Mouse (Mus musculus) kidney, adult 9 months (tissue): Measurements from ENCODE around the gene Faiml.

ENCODE experiments used
- DNase-seq: peaks from one replicate; pipeline ENCODE4 v3.0.0; 2022

Faiml gene

GRCm38 (mm10) chr9:99237139-99237538 lies at the start of gene Faiml:
TSS of gene Faiml (minus strand) at chr9:99237239.
- DNase-seq = no peak

- DNase-seq = no peak
Observed at GRCm38 (mm10) chr9:99258891-99259290, 21.9 kb upstream of the Faiml start.

- DNase-seq = no peak
Observed at GRCm38 (mm10) chr9:99256821-99257220, 19.8 kb upstream of the Faiml start.

GRCm38 (mm10) chr9:99256206-99256605 lies 19.2 kb upstream of the Faiml start:
- DNase-seq = no peak

- DNase-seq = no peak
Observed at GRCm38 (mm10) chr9:99253861-99254260, 16.8 kb upstream of the Faiml start.

GRCm38 (mm10) chr9:99248906-99249305 lies 11.9 kb upstream of the Faiml start:
- DNase-seq = no peak

- DNase-seq = no peak
Observed at GRCm38 (mm10) chr9:99248304-99248703, 11.3 kb upstream of the Faiml start.

GRCm38 (mm10) chr9:99243895-99244293 lies 6.9 kb upstream of the Faiml start:
- peak; percentile 8 for DNase-seq

GRCm38 (mm10) chr9:99243190-99243894 lies 6.3 kb upstream of the Faiml start, which contains the start of gene Cep70:
TSS of gene Cep70 (plus strand) at chr9:99243367.
- peak; percentile 98 for DNase-seq

- DNase-seq = peak; percentile 20
Observed at GRCm38 (mm10) chr9:99242533-99243189, 5.6 kb upstream of the Faiml start.

- DNase-seq = peak; percentile 60
Observed at GRCm38 (mm10) chr9:99242035-99242434, 5.0 kb upstream of the Faiml start.

- DNase-seq = no peak
Observed at GRCm38 (mm10) chr9:99240571-99240970, 3.5 kb upstream of the Faiml start.

- DNase-seq = no peak
Observed at GRCm38 (mm10) chr9:99239256-99239655, 2.2 kb upstream of the Faiml start.

GRCm38 (mm10) chr9:99238276-99238675 lies 1.2 kb upstream of the Faiml start:
- DNase-seq = no peak

GRCm38 (mm10) chr9:99229450-99229849 lies 7.6 kb downstream of the Faiml start:
- DNase-seq = no peak

GRCm38 (mm10) chr9:99224583-99224982 lies 12.5 kb downstream of the Faiml start:
- no peak for DNase-seq

GRCm38 (mm10) chr9:99221636-99222035 lies 15.4 kb downstream of the Faiml start:
- DNase-seq = no peak

- peak; percentile 3 for DNase-seq
Observed at GRCm38 (mm10) chr9:99217999-99218719, 18.9 kb downstream of the Faiml start.

GRCm38 (mm10) chr9:99216182-99216581 lies 20.9 kb downstream of the Faiml start:
- no peak for DNase-seq

- no peak for DNase-seq
Observed at GRCm38 (mm10) chr9:99212643-99213042, 24.4 kb downstream of the Faiml start.

GRCm38 (mm10) chr9:99183043-99183670 lies 53.9 kb downstream of the Faiml start:
- DNase-seq = peak; percentile 4

- DNase-seq = no peak
Observed at GRCm38 (mm10) chr9:99182121-99182520, 54.9 kb downstream of the Faiml start.

GRCm38 (mm10) chr9:99180272-99180671 lies 56.8 kb downstream of the Faiml start:
- DNase-seq = no peak
